Comparison of ENCODE assay signal across 8 mouse cellular contexts in genomic region chr2:27211966-27212893, GRCm38 (mm10). TPM values are rescaled to one million over a fixed set of nuclear protein-coding genes. Genes with fewer than 3 reads are reported as not detected.
DNase-seq lines count a peak whose midpoint lies in the region.

No protein-coding gene starts in this region.

- peak; percentile 43 to 77 for DNase-seq in layer of hippocampus, adult 18-20 months (ENCODE audit: low spot score in 2 of 2)
- no peak for DNase-seq in layer of hippocampus, adult 9-10 months (ENCODE audit: low spot score)
- DNase-seq in adipocyte (ENCODE audit: low spot score): peak; percentile 16
- DNase-seq in cerebellum, postnatal 10 days: peak; percentile 51 to 63
- DNase-seq in kidney, adult 8-10 months: peak; percentile 82 to 89
- peak; percentile 74 for DNase-seq in skeletal muscle tissue, adult 2 months (ENCODE audit: low read depth, low spot score)
- no peak for DNase-seq in thymus, postnatal 25 days
- DNase-seq in embryo, embryonic 10 days (ENCODE audit: low spot score): no peak

RNA-seq across cellular contexts. Expression of gene Sardh, which starts 35.9 kb away (rescaled TPM):
- total RNA-seq in layer of hippocampus, adult 18-20 months (2021): 1 to 10 TPM; 8.4 to 9.9 TPM

RNA-seq across cellular contexts. Expression of gene Dbh, which starts 47.2 kb away (rescaled TPM):
- under 1 TPM; 0.25 to 0.27 TPM for total RNA-seq in layer of hippocampus, adult 18-20 months (2021)

Comparison
In these comparisons a context has a peak if more than half of its experiments do, and no peak if none do; other contexts are left out.
1. DNase-seq: peak in layer of hippocampus, adult 18-20 months (2 of 2), adipocyte (single experiment), cerebellum, postnatal 10 days (2 of 2), kidney, adult 8-10 months (2 of 2) and skeletal muscle tissue, adult 2 months (single experiment); none in layer of hippocampus, adult 9-10 months (single experiment), thymus, postnatal 25 days (single experiment) and embryo, embryonic 10 days (single experiment).